Mouse (Mus musculus) forebrain, embryonic 12.5 days (tissue): ENCODE results near the gene Fhod1. TPM values are rescaled to one million over a fixed set of nuclear protein-coding genes. Genes with fewer than 3 reads are reported as not detected.

Experiments
- ATAC-seq: fragments of 200-750 bp; cut with Nextera tagmentation; 2 replicates; pipeline ENCODE4 v1.8.0; 2017; ENCODE audit warnings: moderate TSS enrichment; ENCODE audit not compliant: low FRiP score
- H3K27ac ChIP-seq: fragments of 300-500 bp; sonication (generic); 2 replicates; pipeline ENCODE4 v1.5.1; 2016; ENCODE audit warnings: mild to moderate bottlenecking
- H3K27me3 ChIP-seq: fragments of 300-500 bp; sonication (generic); 2 replicates; pipeline ENCODE4 v1.6.1; 2016; ENCODE audit warnings: mild to moderate bottlenecking
- H3K36me3 ChIP-seq: fragments of 300-500 bp; sonication (generic); replicated peaks from 2 replicates; pipeline ENCODE4 v1.6.1; 2016; ENCODE audit warnings: mild to moderate bottlenecking
- H3K4me1 ChIP-seq: fragments of 300-500 bp; sonication (generic); 2 replicates; pipeline ENCODE4 v1.6.1; 2016
- H3K4me2 ChIP-seq: fragments of 300-500 bp; sonication (generic); 2 replicates; pipeline ENCODE4 v1.6.1; 2016; ENCODE audit warnings: mild to moderate bottlenecking, moderate library complexity
- H3K4me3 ChIP-seq: fragments of 300-500 bp; sonication (generic); replicated peaks from 2 replicates; pipeline ENCODE4 v1.5.1; 2016; ENCODE audit warnings: mild to moderate bottlenecking
- H3K9ac ChIP-seq: fragments of 300-500 bp; sonication (generic); 2 replicates; pipeline ENCODE4 v1.6.1; 2016; ENCODE audit warnings: mild to moderate bottlenecking
- H3K9me3 ChIP-seq: fragments of 300-500 bp; sonication (generic); 2 replicates; pipeline ENCODE4 v1.6.1; 2016
- WGBS: fragments of 180-500 bp; shearing (Covaris S2); methylation state at CpG from one replicate; pipeline ENCODE4 v1.1.7; 2016; 5-methylcytosine and 5-hydroxymethylcytosine counted together
- microRNA counts: library from miRNA; unstranded; fragments of <30 nt; microRNA quantifications from one replicate; lab custom pipeline; 2017
- microRNA-seq: library from miRNA; unstranded; fragments of <30 nt; microRNA quantifications from one replicate; pipeline ENCODE4, GENCODE M21; 2017
- polyA plus RNA-seq: library from polyadenylated mRNA; unstranded; fragments of >200 nt; fragmentation: Nextera tagmentation; extraction: Ambion mirVana; gene quantifications from 2 replicates; pipeline ENCODE4 v1.2.1, GENCODE M21; 2016

Gene Fhod1
- polyA plus RNA-seq, 1 experiment from 2014 or later, result 1.4 TPM

- H3K9me3 ChIP-seq, result no peaks in the 10 kb centered on the region
- peak overlapping the region; percentile 61 for H3K9ac ChIP-seq
- peak overlapping the region; percentile 80 for H3K4me2 ChIP-seq
- 87% methylated on average over 5 of the region's 5 CpGs for WGBS
- H3K27me3 ChIP-seq, result peaks cover 30% of the 10 kb centered on the region
- H3K36me3 ChIP-seq, result peaks cover 17% of the 10 kb centered on the region
- ATAC-seq, result no peak
- peaks cover 49% of the 10 kb centered on the region for H3K4me1 ChIP-seq
- H3K4me3 ChIP-seq, result peak overlapping the region; percentile 54
- H3K27ac ChIP-seq, result no peak overlapping the region
Measured at GRCm38 (mm10) chr8:105288231-105288630, 59.5 kb downstream of the Fhod1 start.

- 86% methylated on average over 4 of the region's 4 CpGs for WGBS
- peaks cover 25% of the 10 kb centered on the region for H3K27me3 ChIP-seq
- H3K4me3 ChIP-seq, result no peak overlapping the region
- H3K9ac ChIP-seq, result no peak overlapping the region
- H3K4me1 ChIP-seq, result peaks cover 49% of the 10 kb centered on the region
- ATAC-seq, result no peak
- peaks cover 30% of the 10 kb centered on the region for H3K36me3 ChIP-seq
- no peak overlapping the region for H3K27ac ChIP-seq
- H3K4me2 ChIP-seq, result 0 out of 2 replicates have a peak overlapping the region, but pooled peaks have one; percentile 11
- H3K9me3 ChIP-seq, result no peaks in the 10 kb centered on the region
Measured at GRCm38 (mm10) chr8:105286907-105287306, 60.8 kb downstream of the Fhod1 start.

GRCm38 (mm10) chr8:105285514-105285913 is 62.2 kb downstream of the Fhod1 start:
- Histone ChIP-seq H3K4me3 (no peak overlapping the region), H3K9ac (no peak overlapping the region), H3K27me3 (peaks cover 27% of the 10 kb centered on the region), H3K36me3 (peaks cover 39% of the 10 kb centered on the region), H3K9me3 (no peaks in the 10 kb centered on the region), H3K4me2 (no peak overlapping the region; the same call in 1 of the 2 replicates), H3K27ac (no peak overlapping the region), H3K4me1 (peaks cover 45% of the 10 kb centered on the region)
- WGBS, result 50% methylated on average over 12 of the region's 12 CpGs
- no peak for ATAC-seq

GRCm38 (mm10) chr8:105283074-105283473 is 64.7 kb downstream of the Fhod1 start:
- Histone ChIP-seq H3K27me3 (peaks cover 43% of the 10 kb centered on the region), H3K9me3 (no peaks in the 10 kb centered on the region), H3K9ac (no peak overlapping the region), H3K36me3 (peaks cover 44% of the 10 kb centered on the region), H3K4me3 (no peak overlapping the region), H3K27ac (no peak overlapping the region), H3K4me1 (peaks cover 36% of the 10 kb centered on the region), H3K4me2 (no peak overlapping the region)
- peak; percentile 10; the same call in 1 of the 2 replicates for ATAC-seq
- WGBS, result 26% methylated on average over 23 of the region's 23 CpGs

- Histone ChIP-seq H3K9ac (no peak overlapping the region), H3K36me3 (peaks cover 44% of the 10 kb centered on the region), H3K4me1 (peaks cover 28% of the 10 kb centered on the region), H3K4me2 (no peak overlapping the region), H3K4me3 (no peak overlapping the region), H3K9me3 (no peaks in the 10 kb centered on the region), H3K27me3 (peaks cover 51% of the 10 kb centered on the region), H3K27ac (no peak overlapping the region)
- WGBS, result 91% methylated on average over 4 of the region's 4 CpGs
- ATAC-seq, result no peak
Measured at GRCm38 (mm10) chr8:105282239-105282638, 65.5 kb downstream of the Fhod1 start.

DNA sequence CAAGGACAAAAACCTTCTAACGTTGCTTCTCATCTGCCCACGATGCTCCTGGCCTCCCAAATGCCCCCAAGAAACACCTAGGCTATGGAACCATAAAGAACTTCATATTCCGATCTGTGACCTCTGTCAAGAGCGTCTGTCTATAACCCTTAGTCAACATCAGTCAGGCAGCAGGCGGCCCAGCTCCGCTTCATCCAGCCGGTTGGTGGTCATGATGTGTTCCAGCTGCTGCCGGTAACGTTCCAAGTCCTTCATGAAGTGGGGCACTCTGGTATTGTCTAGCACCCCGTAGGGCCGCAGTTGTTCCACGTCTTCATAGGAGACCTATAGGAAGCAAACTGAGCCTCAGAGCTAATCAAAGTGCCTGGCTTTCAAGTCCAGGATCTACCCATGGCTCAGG is 65.9 kb downstream of the Fhod1 start:
- Histone ChIP-seq H3K27ac (no peak overlapping the region), H3K4me1 (peaks cover 27% of the 10 kb centered on the region), H3K4me3 (no peak overlapping the region), H3K27me3 (peaks cover 55% of the 10 kb centered on the region), H3K4me2 (no peak overlapping the region), H3K9ac (no peak overlapping the region), H3K36me3 (peaks cover 44% of the 10 kb centered on the region), H3K9me3 (no peaks in the 10 kb centered on the region)
- ATAC-seq, result no peak
- 90% methylated on average over 12 of the region's 12 CpGs for WGBS

DNA sequence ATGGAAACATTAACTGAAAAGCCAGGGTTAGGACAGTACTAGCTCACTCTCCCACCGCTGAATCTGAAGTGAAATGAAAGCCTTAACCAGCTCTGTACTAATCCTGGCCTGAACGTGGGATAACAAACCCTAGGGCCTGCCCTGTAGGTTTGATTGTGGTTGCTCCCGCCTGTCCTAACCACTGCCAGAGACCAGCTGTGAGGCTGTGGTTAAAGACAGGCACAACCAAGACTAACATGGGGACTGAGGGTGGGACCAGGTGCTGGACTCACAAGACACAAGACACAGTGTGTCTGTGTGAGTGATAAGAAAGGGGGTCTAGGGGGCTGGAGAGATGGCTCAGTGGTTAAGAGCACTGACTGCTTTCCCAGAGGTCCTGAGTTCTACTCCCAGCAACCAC is 67.2 kb downstream of the Fhod1 start:
- H3K36me3 ChIP-seq, result peaks cover 42% of the 10 kb centered on the region
- no peaks in the 10 kb centered on the region for H3K9me3 ChIP-seq
- ATAC-seq, result no peak
- no peak overlapping the region for H3K9ac ChIP-seq
- no peak overlapping the region for H3K27ac ChIP-seq
- peaks cover 68% of the 10 kb centered on the region for H3K27me3 ChIP-seq
- no peak overlapping the region for H3K4me3 ChIP-seq
- no peak overlapping the region for H3K4me2 ChIP-seq
- H3K4me1 ChIP-seq, result peaks cover 28% of the 10 kb centered on the region
- WGBS, result 61% methylated on average over 3 of the region's 3 CpGs

MicroRNAs within 50 kb of the gene (microRNA counts, 519-probe panel; counts per million panel counts)
- microRNA mmu-miR-328 (lab: Ali Mortazavi, UCI), result 3,475 counts per million, percentile 32 among the panel's probes with 10 or more counts

Small RNAs within 50 kb of the gene (microRNA-seq; reads per million reads assigned to microRNA genes)
- gene Gm27320 (not detected), gene Mir328 (372 reads per million, percentile 66 among the genes with 10 or more reads in this experiment)

Other genes with a start within 250 kb of the Fhod1 start
- gene Ces4a, start 216.2 kb downstream of the Fhod1 start, polyA plus RNA-seq, result not detected in 2 replicates
- gene Cbfb, start 177.3 kb downstream of the Fhod1 start, polyA plus RNA-seq, result 58.3 and 60.0 TPM in 2 replicates
- gene D230025D16Rik, start 122.8 kb downstream of the Fhod1 start, polyA plus RNA-seq, result 26.5 and 27.8 TPM in 2 replicates
- gene B3gnt9, start 92.8 kb downstream of the Fhod1 start, polyA plus RNA-seq, result 3.3 and 4.5 TPM in 2 replicates
- gene Tradd, start 83.3 kb downstream of the Fhod1 start, polyA plus RNA-seq, result 10.8 and 11.0 TPM in 2 replicates
- 0.54 and 0.68 TPM in 2 replicates for gene Fbxl8, start 83.3 kb downstream of the Fhod1 start, polyA plus RNA-seq
- 0.11 TPM in 1 of 2 replicates, not detected in the other for gene Hsf4, start 78.2 kb downstream of the Fhod1 start, polyA plus RNA-seq
- gene Nol3, start 71.8 kb downstream of the Fhod1 start, polyA plus RNA-seq, result 3.3 TPM in 2 replicates
- 47.6 and 53.0 TPM in 2 replicates for gene 4931428F04Rik, start 58.1 kb downstream of the Fhod1 start, polyA plus RNA-seq
- 10.4 and 11.2 TPM in 2 replicates for gene Exoc3l, start 51.9 kb downstream of the Fhod1 start, polyA plus RNA-seq
- gene E2f4, start 50.3 kb downstream of the Fhod1 start, polyA plus RNA-seq, result 79.1 and 80.1 TPM in 2 replicates
- 1.3 and 1.4 TPM in 2 replicates for gene Elmo3, start 42.4 kb downstream of the Fhod1 start, polyA plus RNA-seq
- 0.78 and 1.1 TPM in 2 replicates for gene Lrrc29, start 21.7 kb downstream of the Fhod1 start, polyA plus RNA-seq
- gene Tmem208, start 21.6 kb downstream of the Fhod1 start, polyA plus RNA-seq, result 87.5 and 89.7 TPM in 2 replicates
- 5.6 and 6.4 TPM in 2 replicates for gene Slc9a5, start 890 bp upstream of the Fhod1 start, polyA plus RNA-seq
- 1.2 TPM in 2 replicates for gene Plekhg4, start 25.3 kb upstream of the Fhod1 start, polyA plus RNA-seq
- gene Kctd19, start 65.5 kb upstream of the Fhod1 start, polyA plus RNA-seq, result 0.13 TPM in 1 of 2 replicates, not detected in the other
- 1.2 and 1.4 TPM in 2 replicates for gene Lrrc36, start 65.6 kb upstream of the Fhod1 start, polyA plus RNA-seq
- gene Tppp3, start 123.6 kb upstream of the Fhod1 start, polyA plus RNA-seq, result 39.9 and 41.3 TPM in 2 replicates
- gene Zdhhc1, start 148.9 kb upstream of the Fhod1 start, polyA plus RNA-seq, result 24.7 and 26.1 TPM in 2 replicates
- 10.9 and 12.0 TPM in 2 replicates for gene Hsd11b2, start 170.8 kb upstream of the Fhod1 start, polyA plus RNA-seq
- 94.3 and 95.4 TPM in 2 replicates for gene Atp6v0d1, start 218.1 kb upstream of the Fhod1 start, polyA plus RNA-seq